Mouse (Mus musculus): ENCODE measurements around the gene Gpr107. TPM values are rescaled to one million over a fixed set of nuclear protein-coding genes. Genes with fewer than 3 reads are reported as not detected.

Gpr107 gene
- polyA plus RNA-seq, 1 experiment, result 92.5 TPM

DNA sequence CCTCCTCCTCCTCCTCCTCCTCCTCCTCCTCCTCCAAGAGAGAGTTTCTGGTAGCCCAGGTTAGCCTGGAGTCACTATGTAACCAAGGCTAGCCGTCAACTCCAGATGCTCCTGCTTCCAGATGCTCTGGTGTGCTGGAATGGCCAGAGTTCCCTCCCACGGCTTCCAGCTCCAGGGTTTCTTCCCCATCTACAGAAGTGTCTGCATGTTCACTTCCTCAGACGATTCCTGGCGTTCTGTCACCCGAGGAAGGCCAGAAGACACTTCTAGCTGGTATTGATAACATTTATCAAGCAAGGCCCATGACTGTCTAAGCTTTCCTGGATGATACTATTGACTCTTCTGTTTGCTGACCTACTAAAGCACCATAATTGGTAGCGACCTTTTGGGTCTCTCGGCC is 27.0 kb upstream of the Gpr107 start:
- H3K27ac ChIP-seq (ENCODE audit: insufficient read depth, low read length), result peak overlapping the region; percentile 56
- TF ChIP-seq POLR2A (IDR thresholded peaks at IDR 0.05; ENCODE audit: low read depth, low read length) (no peak), CTCF (IDR thresholded peaks at IDR 0.05; ENCODE audit: borderline replicate concordance, insufficient read depth, low read length) (no peak)
- H3K4me1 ChIP-seq (ENCODE audit: control insufficient read depth, insufficient read depth, low read length), result peaks cover 16% of the 10 kb centered on the region
- no peak overlapping the region for H3K4me3 ChIP-seq (ENCODE audit: insufficient read depth, low read length)

DNA sequence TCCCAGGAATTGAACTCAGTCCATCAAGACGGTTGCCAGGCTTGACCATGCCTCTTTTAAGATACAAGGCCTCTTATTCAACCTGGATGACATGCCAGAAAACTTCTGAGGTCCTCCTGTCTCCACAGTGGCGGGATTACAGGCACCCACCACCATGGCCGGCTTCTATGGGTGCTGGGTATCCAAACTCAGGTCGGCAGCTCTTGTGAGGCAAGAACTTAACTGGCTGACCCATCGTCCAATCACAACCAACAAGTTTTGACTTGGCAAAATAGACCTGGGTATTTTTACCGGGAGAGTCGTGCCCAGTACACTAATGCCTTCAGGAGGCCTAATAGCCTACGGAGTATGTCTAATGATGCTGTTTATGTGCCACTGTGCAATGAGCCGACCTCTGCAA is 26.1 kb upstream of the Gpr107 start:
- TF ChIP-seq POLR2A (IDR thresholded peaks at IDR 0.05; ENCODE audit: low read depth, low read length) (no peak), CTCF (IDR thresholded peaks at IDR 0.05; ENCODE audit: borderline replicate concordance, insufficient read depth, low read length) (no peak)
- no peak overlapping the region for H3K27ac ChIP-seq (ENCODE audit: insufficient read depth, low read length)
- H3K4me3 ChIP-seq (ENCODE audit: insufficient read depth, low read length), result no peak overlapping the region
- peaks cover 14% of the 10 kb centered on the region for H3K4me1 ChIP-seq (ENCODE audit: control insufficient read depth, insufficient read depth, low read length)

DNA sequence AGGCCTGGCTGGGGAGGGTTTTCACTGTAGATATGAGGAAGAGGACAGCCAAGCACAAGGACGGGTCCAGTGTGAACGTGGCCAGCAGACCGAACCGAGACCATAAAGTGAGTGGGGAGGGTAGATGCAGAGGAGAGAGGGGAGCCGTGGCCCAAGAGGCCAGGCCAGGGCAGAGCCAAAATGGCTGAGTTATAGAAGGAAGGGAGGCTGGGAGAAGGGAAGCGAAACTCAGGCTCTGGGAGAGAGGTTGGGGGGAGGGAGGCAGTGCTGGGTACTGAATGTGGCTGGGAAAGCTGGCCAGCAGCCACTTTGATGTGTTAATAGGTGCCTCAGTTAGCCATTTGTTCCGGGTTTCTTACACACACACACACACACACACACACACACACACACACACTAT is 24.9 kb upstream of the Gpr107 start:
- TF ChIP-seq CTCF (IDR thresholded peaks at IDR 0.05; ENCODE audit: borderline replicate concordance, insufficient read depth, low read length), result no peak
- TF ChIP-seq POLR2A (IDR thresholded peaks at IDR 0.05; ENCODE audit: low read depth, low read length), result no peak
- Histone ChIP-seq H3K27ac (ENCODE audit: insufficient read depth, low read length) (no peak overlapping the region), H3K4me1 (ENCODE audit: control insufficient read depth, insufficient read depth, low read length) (peaks cover 9% of the 10 kb centered on the region)

DNA sequence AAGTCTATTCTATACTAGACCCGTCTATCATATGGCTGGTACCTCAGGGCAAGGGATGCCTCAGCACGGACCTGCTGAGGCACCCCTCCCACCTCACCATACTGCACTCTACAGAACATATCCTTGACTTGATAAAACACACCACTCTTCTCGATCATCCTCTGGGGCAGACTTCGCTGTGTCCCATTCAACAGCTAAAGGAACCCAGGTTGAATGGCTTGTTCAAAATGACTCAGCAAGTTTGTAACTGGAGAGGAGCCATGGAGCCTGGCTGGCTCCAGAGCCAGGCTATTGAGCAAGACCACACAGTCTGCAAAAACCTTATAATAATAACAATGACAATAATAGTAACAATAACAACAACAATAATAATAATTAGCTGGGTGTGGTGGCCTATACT is 24.2 kb upstream of the Gpr107 start:
- H3K4me1 ChIP-seq (ENCODE audit: control insufficient read depth, insufficient read depth, low read length), result peaks cover 16% of the 10 kb centered on the region
- H3K27ac ChIP-seq (ENCODE audit: insufficient read depth, low read length), result peak overlapping the region; percentile 53; the same call in 1 of the 2 replicates
- TF ChIP-seq POLR2A (IDR thresholded peaks at IDR 0.05; ENCODE audit: low read depth, low read length), result no peak
- TF ChIP-seq CTCF (IDR thresholded peaks at IDR 0.05; ENCODE audit: borderline replicate concordance, insufficient read depth, low read length), result no peak
- no peak overlapping the region for H3K4me3 ChIP-seq (ENCODE audit: insufficient read depth, low read length)

More for the DNA sequence above, 24.9 kb upstream of the Gpr107 start:
- H3K4me3 ChIP-seq (ENCODE audit: insufficient read depth, low read length), result no peak overlapping the region

DNA sequence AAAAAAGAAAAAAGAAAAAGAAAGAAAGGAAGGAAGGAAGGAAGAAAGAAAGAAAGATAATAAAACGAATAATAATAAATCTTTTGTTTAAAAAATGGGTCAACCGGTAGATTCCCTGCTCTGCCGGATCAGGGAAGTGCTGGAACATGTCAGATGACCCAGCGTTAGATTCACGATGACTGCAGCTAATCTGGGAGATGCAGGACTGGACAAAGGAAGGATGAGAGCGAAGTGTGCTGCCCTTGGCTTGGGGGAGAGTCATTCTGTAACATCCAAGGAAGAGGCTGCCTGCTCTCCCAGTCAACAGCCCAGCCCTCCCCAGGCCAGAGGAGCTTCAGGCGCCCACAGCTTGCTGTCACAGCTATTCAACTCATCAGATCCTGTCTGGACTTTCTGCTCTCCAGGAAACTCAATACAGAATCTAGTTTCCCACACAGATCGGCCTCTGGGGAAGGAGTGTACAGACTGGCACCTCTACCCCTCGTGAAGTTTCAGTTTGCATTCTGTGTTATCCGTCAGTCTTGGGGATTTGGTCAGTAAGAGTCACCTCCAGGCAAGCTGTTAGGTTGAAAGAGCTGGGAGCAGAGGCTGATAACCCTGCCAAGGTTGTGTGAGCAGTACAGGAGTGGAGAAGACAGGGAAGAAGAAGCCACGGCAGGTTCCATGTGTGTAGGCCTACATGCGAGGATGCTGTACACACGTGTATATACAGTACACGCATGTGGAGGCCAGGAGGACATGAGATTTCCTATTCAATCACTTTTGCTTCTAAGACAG is 22.2 kb upstream of the Gpr107 start:
- Histone ChIP-seq H3K4me3 (ENCODE audit: insufficient read depth, low read length) (no peak overlapping the region), H3K27ac (ENCODE audit: insufficient read depth, low read length) (no peak overlapping the region), H3K4me1 (ENCODE audit: control insufficient read depth, insufficient read depth, low read length) (peaks cover 12% of the 10 kb centered on the region)
- TF ChIP-seq POLR2A (IDR thresholded peaks at IDR 0.05; ENCODE audit: low read depth, low read length) (no peak), CTCF (IDR thresholded peaks at IDR 0.05; ENCODE audit: borderline replicate concordance, insufficient read depth, low read length) (no peak)

DNA sequence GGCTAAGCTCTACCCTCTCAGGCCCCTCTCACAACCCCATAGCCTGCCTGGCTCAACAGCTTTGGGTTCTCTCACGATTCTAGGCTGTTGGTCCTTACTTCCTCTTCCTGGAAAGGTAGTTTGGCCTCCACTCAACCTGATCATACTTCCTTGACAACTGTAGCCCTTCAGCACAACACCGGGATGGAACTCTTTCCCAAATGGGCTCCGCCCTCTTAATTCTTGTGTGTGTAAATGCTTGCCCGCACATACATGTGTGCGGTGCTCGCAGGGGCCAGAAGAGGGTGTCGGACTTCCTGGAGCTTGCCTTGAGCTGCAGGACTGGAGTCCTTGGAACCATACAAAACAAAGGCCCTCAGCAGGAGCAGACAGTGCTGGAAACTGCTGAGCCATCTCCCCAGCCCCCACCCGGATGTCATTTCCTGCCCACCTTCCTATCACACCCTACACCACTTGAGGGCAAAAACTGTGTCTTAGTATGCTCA is 21.3 kb upstream of the Gpr107 start:
- Histone ChIP-seq H3K4me3 (ENCODE audit: insufficient read depth, low read length) (no peak overlapping the region), H3K4me1 (ENCODE audit: control insufficient read depth, insufficient read depth, low read length) (peaks cover 9% of the 10 kb centered on the region; the same call in 1 of the 2 replicates), H3K27ac (ENCODE audit: insufficient read depth, low read length) (no peak overlapping the region)
- TF ChIP-seq POLR2A (IDR thresholded peaks at IDR 0.05; ENCODE audit: low read depth, low read length), result no peak
- no peak for TF ChIP-seq CTCF (IDR thresholded peaks at IDR 0.05; ENCODE audit: borderline replicate concordance, insufficient read depth, low read length)

DNA sequence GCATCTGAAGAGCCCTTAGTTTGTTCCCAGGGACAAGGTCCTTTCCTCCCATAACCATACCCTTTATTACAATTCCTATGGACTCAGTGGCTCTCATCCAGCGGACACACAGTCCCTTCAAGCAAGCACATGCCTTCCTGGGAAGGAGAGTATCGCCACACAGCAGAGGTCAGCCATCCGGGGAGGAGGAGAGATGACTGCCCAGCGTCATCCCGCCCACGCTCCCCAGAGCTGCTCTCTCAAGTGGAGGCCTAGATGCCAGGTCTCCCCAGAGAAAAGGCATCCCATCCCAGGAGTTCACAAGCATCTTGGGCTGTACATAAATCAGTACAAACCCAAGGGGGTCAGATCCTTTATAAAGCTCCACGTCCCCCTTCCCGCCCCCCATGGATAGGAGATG is 19.4 kb upstream of the Gpr107 start:
- no peak for TF ChIP-seq CTCF (IDR thresholded peaks at IDR 0.05; ENCODE audit: borderline replicate concordance, insufficient read depth, low read length)
- no peak for TF ChIP-seq POLR2A (IDR thresholded peaks at IDR 0.05; ENCODE audit: low read depth, low read length)
- Histone ChIP-seq H3K4me3 (ENCODE audit: insufficient read depth, low read length) (no peak overlapping the region), H3K27ac (ENCODE audit: insufficient read depth, low read length) (no peak overlapping the region), H3K4me1 (ENCODE audit: control insufficient read depth, insufficient read depth, low read length) (peaks cover 10% of the 10 kb centered on the region; the same call in 1 of the 2 replicates)

DNA sequence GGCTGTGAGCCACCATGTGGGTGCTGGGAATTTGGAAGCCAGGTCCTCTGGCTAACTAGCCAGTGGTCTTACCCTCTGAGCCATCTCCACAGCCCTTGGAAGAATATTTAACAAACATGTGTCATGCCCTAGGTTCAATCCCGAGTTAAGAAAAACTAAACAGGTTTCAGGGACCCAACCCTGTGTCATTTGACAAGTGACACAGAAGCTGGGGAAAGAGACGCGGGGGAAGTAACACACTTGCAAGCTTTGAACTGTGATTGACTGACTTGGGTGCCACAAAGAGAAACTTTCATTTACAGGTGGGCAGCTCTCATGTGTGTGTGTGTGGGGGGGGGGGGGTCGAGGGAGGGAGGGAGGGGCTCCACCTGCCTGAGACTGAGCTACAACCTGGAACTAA is 18.1 kb upstream of the Gpr107 start:
- peaks cover 11% of the 10 kb centered on the region; the same call in 1 of the 2 replicates for H3K4me1 ChIP-seq (ENCODE audit: control insufficient read depth, insufficient read depth, low read length)
- no peak overlapping the region for H3K27ac ChIP-seq (ENCODE audit: insufficient read depth, low read length)
- TF ChIP-seq POLR2A (IDR thresholded peaks at IDR 0.05; ENCODE audit: low read depth, low read length) (no peak), CTCF (IDR thresholded peaks at IDR 0.05; ENCODE audit: borderline replicate concordance, insufficient read depth, low read length) (no peak)
- no peak overlapping the region for H3K4me3 ChIP-seq (ENCODE audit: insufficient read depth, low read length)

DNA sequence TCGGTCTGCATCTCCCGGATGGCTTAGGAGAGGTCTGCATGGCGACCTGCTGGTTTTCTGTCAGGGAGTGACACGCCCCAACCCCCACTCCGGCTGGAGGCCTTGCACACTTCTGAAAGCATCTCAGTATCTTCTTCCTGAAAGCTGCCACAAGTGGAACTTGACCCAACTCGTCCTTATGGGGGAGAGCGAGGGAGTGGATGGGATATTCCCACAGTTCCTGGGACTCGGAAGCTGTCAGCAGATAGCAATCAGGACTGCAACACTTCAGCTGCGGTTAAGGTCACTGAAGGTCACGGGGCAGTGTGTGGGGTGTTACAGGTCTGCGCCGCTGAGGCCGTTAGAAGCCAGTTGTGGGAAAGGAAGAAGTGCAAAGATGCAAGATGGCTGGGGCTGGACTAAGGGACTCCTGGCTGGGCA is 16.6 kb upstream of the Gpr107 start:
- Histone ChIP-seq H3K27ac (ENCODE audit: insufficient read depth, low read length) (no peak overlapping the region), H3K4me1 (ENCODE audit: control insufficient read depth, insufficient read depth, low read length) (peaks cover 15% of the 10 kb centered on the region; the same call in 1 of the 2 replicates), H3K4me3 (ENCODE audit: insufficient read depth, low read length) (no peak overlapping the region)
- TF ChIP-seq POLR2A (IDR thresholded peaks at IDR 0.05; ENCODE audit: low read depth, low read length) (no peak), CTCF (IDR thresholded peaks at IDR 0.05; ENCODE audit: borderline replicate concordance, insufficient read depth, low read length) (no peak)

DNA sequence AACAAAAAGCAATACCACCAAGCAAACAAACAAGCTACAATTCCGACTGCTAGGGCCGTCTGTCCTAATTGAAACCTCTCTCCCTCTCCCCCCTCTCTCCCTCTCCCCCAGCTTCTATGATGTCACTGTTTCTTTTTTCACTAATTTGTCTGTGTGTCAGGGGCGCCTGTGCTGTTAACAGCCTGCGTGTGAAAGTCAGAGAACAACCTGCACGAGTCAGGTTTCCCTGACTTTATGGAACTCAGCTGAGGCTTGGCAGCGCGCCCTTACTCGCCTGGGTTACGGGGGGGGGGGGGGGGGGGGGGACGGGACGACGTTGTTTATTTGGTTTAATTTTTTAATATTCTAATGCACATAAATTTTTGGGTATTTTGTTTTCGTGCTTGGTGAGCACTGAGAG is 15.8 kb upstream of the Gpr107 start:
- Histone ChIP-seq H3K4me1 (ENCODE audit: control insufficient read depth, insufficient read depth, low read length) (peaks cover 15% of the 10 kb centered on the region; the same call in 1 of the 2 replicates), H3K4me3 (ENCODE audit: insufficient read depth, low read length) (no peak overlapping the region), H3K27ac (ENCODE audit: insufficient read depth, low read length) (no peak overlapping the region)
- TF ChIP-seq CTCF (IDR thresholded peaks at IDR 0.05; ENCODE audit: borderline replicate concordance, insufficient read depth, low read length) (no peak), POLR2A (IDR thresholded peaks at IDR 0.05; ENCODE audit: low read depth, low read length) (no peak)
